Mouse (Mus musculus): ENCODE results near the gene Mycbp2.

GRCm38 (mm10) chr14:103099238-103099933 is 247.2 kb downstream of the Mycbp2 start, which contains the start of gene Fbxl3:
- TF ChIP-seq CTCF (IDR thresholded peaks at IDR 0.05) (no peak), POLR2A (IDR thresholded peaks at IDR 0.05; ENCODE audit: insufficient read depth, low read depth, low read length) (peak; percentile 62)

Data from heart, adult 2 months (tissue).